Mouse (Mus musculus): ENCODE results near the gene Olfr632. TPM values are rescaled to one million over a fixed set of nuclear protein-coding genes. Genes with fewer than 3 reads are reported as not detected.
"Not testable (repeated sequence)": the region's sequence is repeated elsewhere in the genome, so short reads cannot be mapped to it uniquely, and the experiment has no call there.

Gene Olfr632
- polyA plus RNA-seq (2012; ENCODE audit: insufficient read depth, insufficient read length, missing spikeins) = not detected in 2 replicates

DNA sequence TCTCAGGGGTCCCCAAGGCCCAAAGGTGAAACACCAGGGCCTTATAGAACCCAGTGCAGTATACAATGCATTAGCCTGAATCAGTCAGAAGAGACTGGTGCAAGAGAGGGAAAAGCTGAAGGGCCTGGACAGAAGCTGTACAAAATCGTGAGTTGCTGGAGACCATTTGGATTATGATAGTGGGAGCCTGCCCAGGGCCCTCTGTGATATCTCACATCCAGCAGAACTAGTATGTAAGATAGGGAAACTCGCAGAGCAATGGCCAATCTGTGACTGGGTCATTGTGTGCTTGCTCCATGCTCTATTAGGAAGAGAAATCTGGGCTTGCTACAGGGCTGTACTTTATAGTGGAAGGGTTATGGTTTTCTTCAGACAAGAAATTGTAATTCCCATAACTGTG, at the start of gene Olfr632:
Gene Olfr632, plus strand, starts transcription at position 84 of the 400 bp plus-strand sequence.
- H3K27ac ChIP-seq (replicated peaks; ENCODE audit: low read depth, low read length) = no peak within 1 kb of the TSS
- H3K4me1 ChIP-seq (ENCODE audit: control insufficient read depth, insufficient read depth, insufficient read length, low read length) = no peaks in the 10 kb centered on the region
- H3K4me3 ChIP-seq (ENCODE audit: insufficient read depth, low read depth, low read length) = no peak within 1 kb of the TSS

GRCm38 (mm10) chr7:103886152-103886551, 48.0 kb upstream of the Olfr632 start, which contains the start of gene Olfr66:
Olfr66 (minus strand) TSS chr7:103886252.
- no peak within 1 kb of the TSS for H3K4me3 ChIP-seq (ENCODE audit: insufficient read depth, low read depth, low read length)
- no peak within 1 kb of the TSS for H3K27ac ChIP-seq (replicated peaks; ENCODE audit: low read depth, low read length)
- H3K4me1 ChIP-seq (ENCODE audit: control insufficient read depth, insufficient read depth, insufficient read length, low read length) = no peaks in the 10 kb centered on the region

DNA sequence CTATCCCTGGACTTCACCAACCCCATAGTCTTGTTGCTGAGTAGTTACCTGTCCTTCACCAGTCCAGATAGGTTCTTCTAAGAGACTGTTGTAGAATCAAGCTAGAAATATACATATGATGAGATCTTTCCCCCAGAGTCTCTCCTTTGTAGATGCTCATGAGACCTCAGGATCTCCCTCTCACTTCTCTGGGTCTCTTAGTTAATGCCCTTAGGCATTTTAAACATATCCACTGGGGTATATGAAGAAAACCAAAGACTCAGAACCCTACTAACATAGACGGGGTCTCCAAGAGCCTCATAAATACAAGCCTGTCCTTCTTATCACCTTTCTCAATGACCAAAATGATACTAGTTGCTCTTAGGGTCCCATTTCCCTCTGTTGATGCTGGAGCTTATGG, 39.8 kb upstream of the Olfr632 start, which contains the start of gene Olfr64:
Gene Olfr64, minus strand, starts transcription at position 101 of the 400 bp plus-strand sequence.
- no peaks in the 10 kb centered on the region for H3K4me1 ChIP-seq (ENCODE audit: control insufficient read depth, insufficient read depth, insufficient read length, low read length)
- no peak within 1 kb of the TSS for H3K4me3 ChIP-seq (ENCODE audit: insufficient read depth, low read depth, low read length)
- H3K27ac ChIP-seq (replicated peaks; ENCODE audit: low read depth, low read length) = no peak within 1 kb of the TSS

- no peaks in the 10 kb centered on the region for H3K4me1 ChIP-seq (ENCODE audit: control insufficient read depth, insufficient read depth, insufficient read length, low read length)
- no peak within 1 kb of the TSS for H3K4me3 ChIP-seq (ENCODE audit: insufficient read depth, low read depth, low read length)
Observed at GRCm38 (mm10) chr7:103903187-103903586, 31.0 kb upstream of the Olfr632 start, which contains the start of gene Olfr65. Olfr65 (plus strand) TSS chr7:103903487.

DNA sequence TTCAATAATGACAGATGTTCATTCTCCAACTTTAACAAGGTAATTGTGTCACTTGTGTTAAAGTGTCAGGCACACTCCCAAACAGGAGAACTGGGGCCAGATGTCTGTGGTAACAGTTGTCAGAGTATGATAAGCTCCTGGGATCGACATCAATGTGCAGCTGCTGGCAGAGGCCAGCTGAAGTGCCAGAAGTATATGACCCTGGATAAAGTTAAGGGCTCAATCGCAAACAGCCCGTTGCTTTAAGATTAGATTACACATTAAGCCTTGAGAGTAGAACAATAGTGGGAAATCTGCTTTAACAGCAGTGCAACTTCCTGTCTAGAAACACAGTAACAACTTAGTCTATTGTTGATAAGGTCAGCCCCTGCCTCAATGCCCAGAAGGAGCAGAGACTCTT, 24.1 kb upstream of the Olfr632 start:
- no peak overlapping the region for H3K27ac ChIP-seq (replicated peaks; ENCODE audit: low read depth, low read length)
- no peaks in the 10 kb centered on the region for H3K4me1 ChIP-seq (ENCODE audit: control insufficient read depth, insufficient read depth, insufficient read length, low read length)
- no peak overlapping the region for H3K4me3 ChIP-seq (ENCODE audit: insufficient read depth, low read depth, low read length)

More at GRCm38 (mm10) chr7:103903187-103903586, 31.0 kb upstream of the Olfr632 start, which contains the start of gene Olfr65:
- H3K27ac ChIP-seq (replicated peaks; ENCODE audit: low read depth, low read length) = no peak within 1 kb of the TSS

DNA sequence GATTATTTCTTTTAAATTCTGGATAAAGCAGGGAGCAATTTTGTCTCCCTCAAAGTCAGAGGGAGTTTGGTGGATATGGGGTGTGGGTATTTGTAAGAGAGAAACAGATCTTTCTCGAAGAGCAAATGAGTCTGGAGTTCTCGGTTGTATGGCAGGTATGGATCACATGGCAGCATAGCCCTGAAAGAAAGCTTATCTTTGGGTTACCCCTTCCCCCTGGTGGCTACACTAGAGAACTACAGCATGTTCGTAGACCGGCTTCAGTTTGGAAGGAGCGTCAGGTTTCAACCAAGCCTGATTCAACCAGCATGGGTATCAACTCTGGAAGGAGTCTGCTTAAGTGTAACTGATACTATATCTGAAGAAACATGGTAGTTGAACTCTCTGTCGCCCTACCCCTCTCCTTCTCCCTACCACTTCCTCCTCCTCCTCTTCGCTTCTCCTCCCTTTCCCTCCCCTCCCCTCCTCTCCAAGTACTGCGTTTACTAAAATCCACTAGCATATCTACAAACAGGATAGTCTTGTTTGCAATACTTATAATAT, 21.1 kb upstream of the Olfr632 start:
- Histone ChIP-seq H3K27ac (replicated peaks; ENCODE audit: low read depth, low read length) (no peak overlapping the region), H3K4me1 (ENCODE audit: control insufficient read depth, insufficient read depth, insufficient read length, low read length) (no peaks in the 10 kb centered on the region), H3K4me3 (ENCODE audit: insufficient read depth, low read depth, low read length) (no peak overlapping the region)

DNA sequence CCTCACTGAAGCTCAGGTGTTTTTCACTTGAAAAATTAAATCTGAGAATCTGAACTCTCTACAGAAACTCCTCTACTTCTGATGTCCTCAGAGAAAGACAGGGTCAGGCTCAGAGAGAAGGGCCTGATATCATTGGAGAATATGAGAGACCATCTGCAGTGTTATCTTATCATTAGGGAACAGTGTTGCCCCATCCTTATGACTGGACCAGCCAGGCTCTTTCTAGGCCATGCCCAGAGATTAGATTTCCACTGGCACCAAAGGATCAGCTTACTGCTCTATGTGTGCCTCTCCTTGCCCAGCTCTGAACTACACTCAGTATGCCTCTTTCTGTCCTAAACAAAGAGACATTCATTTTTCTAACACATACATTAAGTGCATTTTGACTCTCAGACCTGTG, 18.8 kb upstream of the Olfr632 start:
- Histone ChIP-seq H3K4me3 (ENCODE audit: insufficient read depth, low read depth, low read length) (no peak overlapping the region), H3K27ac (replicated peaks; ENCODE audit: low read depth, low read length) (no peak overlapping the region), H3K4me1 (ENCODE audit: control insufficient read depth, insufficient read depth, insufficient read length, low read length) (no peaks in the 10 kb centered on the region)

GRCm38 (mm10) chr7:103928525-103928924, 5.6 kb upstream of the Olfr632 start, which contains the start of gene Olfr631:
Olfr631 (plus strand) TSS chr7:103928825.
- Histone ChIP-seq H3K4me3 (ENCODE audit: insufficient read depth, low read depth, low read length) (no peak within 1 kb of the TSS), H3K4me1 (ENCODE audit: control insufficient read depth, insufficient read depth, insufficient read length, low read length) (no peaks in the 10 kb centered on the region), H3K27ac (replicated peaks; ENCODE audit: low read depth, low read length) (no peak within 1 kb of the TSS)

DNA sequence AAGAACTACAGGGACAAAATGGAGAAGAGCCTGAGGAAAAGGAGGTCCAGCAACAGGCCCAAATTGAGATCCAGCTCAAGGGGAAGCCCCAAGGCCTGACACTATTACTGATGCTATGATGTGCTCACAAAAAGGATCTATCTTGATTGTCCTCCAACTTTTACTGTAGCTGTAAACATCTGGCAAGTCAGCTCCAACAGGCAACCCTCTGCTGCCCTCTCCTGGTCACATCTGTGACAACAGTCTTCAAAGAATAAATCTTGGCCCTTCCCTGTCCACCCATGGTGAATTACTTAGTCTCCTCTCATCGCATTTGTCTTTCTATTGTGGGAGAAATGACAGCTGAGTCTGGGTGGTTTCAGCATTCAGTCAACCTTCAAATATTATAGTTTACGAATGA, 8.6 kb downstream of the Olfr632 start:
- Histone ChIP-seq H3K27ac (replicated peaks; ENCODE audit: low read depth, low read length) (no peak overlapping the region), H3K4me3 (ENCODE audit: insufficient read depth, low read depth, low read length) (no peak overlapping the region), H3K4me1 (ENCODE audit: control insufficient read depth, insufficient read depth, insufficient read length, low read length) (no peaks in the 10 kb centered on the region)

DNA sequence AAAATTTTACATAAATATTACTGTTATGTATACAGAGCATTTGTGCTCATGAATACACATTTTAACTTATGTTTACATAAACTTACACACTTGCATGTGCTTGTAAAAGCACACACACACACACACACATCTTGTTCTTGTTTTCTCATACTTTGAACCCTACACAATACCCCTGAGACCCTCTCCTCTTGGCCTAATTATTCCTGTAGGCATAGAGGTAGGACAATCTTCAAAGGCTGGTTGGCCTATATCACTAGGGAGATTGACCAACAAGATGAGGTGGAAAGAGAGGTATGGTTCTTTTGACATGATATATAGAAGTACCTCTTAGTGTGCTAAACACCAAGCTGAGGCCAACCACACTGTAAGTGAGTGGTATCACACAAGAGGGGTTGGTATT, 10.0 kb downstream of the Olfr632 start, which contains the start of gene Olfr633:
Gene Olfr633, plus strand, starts transcription at position 301 of the 400 bp plus-strand sequence.
- Histone ChIP-seq H3K27ac (replicated peaks; ENCODE audit: low read depth, low read length) (no peak within 1 kb of the TSS), H3K4me1 (ENCODE audit: control insufficient read depth, insufficient read depth, insufficient read length, low read length) (no peaks in the 10 kb centered on the region), H3K4me3 (ENCODE audit: insufficient read depth, low read depth, low read length) (no peak within 1 kb of the TSS)

DNA sequence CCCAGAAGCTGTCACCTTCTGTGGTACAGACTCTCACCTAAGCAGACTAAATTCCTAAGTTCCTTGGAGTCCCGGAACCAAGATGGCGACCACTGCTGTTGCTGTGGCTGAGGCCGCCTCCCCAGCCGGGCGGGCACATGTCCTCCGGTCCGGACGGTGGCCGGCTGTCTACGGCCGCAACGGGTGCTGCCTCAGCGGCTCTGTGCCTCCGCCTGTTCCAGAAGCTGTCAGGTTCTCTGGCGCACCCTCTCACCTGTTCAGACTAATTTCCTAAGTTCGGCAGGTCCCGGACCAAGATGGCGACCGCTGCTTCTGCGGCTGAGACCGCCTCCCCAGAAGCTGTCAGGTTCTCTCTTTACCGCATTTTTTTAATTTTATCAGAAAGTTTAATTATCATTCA, 32.7 kb downstream of the Olfr632 start:
- not testable (repeated sequence) for H3K27ac ChIP-seq (replicated peaks; ENCODE audit: low read depth, low read length)

GRCm38 (mm10) chr7:103970852-103971251, 36.7 kb downstream of the Olfr632 start, which contains the start of gene Olfr635:
Olfr635 (plus strand) TSS chr7:103971152.
- no peak within 1 kb of the TSS for H3K4me3 ChIP-seq (ENCODE audit: insufficient read depth, low read depth, low read length)
- no peak within 1 kb of the TSS for H3K27ac ChIP-seq (replicated peaks; ENCODE audit: low read depth, low read length)

More for the DNA sequence above, 32.7 kb downstream of the Olfr632 start:
- H3K4me3 ChIP-seq (ENCODE audit: insufficient read depth, low read depth, low read length); H3K4me1 ChIP-seq (ENCODE audit: control insufficient read depth, insufficient read depth, insufficient read length, low read length): not testable (repeated sequence)

GRCm38 (mm10) chr7:103971782-103972181, 37.6 kb downstream of the Olfr632 start:
- H3K4me3 ChIP-seq (ENCODE audit: insufficient read depth, low read depth, low read length) = no peak overlapping the region
- no peaks in the 10 kb centered on the region for H3K4me1 ChIP-seq (ENCODE audit: control insufficient read depth, insufficient read depth, insufficient read length, low read length)
- no peak overlapping the region for H3K27ac ChIP-seq (replicated peaks; ENCODE audit: low read depth, low read length)

More at GRCm38 (mm10) chr7:103970852-103971251, 36.7 kb downstream of the Olfr632 start, which contains the start of gene Olfr635:
- H3K4me1 ChIP-seq (ENCODE audit: control insufficient read depth, insufficient read depth, insufficient read length, low read length) = no peaks in the 10 kb centered on the region
